Mouse (Mus musculus) adrenal gland, adult 2 months (tissue): ENCODE data around the gene Tk2. TPM values are rescaled to one million over a fixed set of nuclear protein-coding genes. Genes with fewer than 3 reads are reported as not detected.

Experiments used
- DNase-seq: peaks from one replicate; pipeline ENCODE4 v3.0.0; 2021
- polyA plus RNA-seq: library from polyadenylated mRNA; depleted of rRNA; stranded (reverse); fragments of >200 nt; gene quantifications from 2 replicates; pipeline ENCODE4 v1.2.3, GENCODE M21; 2012; rRNA removed
- total RNA-seq, 2 experiments: library from RNA; stranded (reverse); gene quantifications; 2 replicates each; pipeline ENCODE4 v1.2.3; 2021

The Tk2 gene
- total and polyA plus RNA-seq, 3 experiments = 59.3 to 87.1 (median 62.1) TPM

- peak; percentile 78 for DNase-seq
These were observed 28.6 kb downstream of the Tk2 start for GRCm38 (mm10) chr8:104219806-104220205.

DNA sequence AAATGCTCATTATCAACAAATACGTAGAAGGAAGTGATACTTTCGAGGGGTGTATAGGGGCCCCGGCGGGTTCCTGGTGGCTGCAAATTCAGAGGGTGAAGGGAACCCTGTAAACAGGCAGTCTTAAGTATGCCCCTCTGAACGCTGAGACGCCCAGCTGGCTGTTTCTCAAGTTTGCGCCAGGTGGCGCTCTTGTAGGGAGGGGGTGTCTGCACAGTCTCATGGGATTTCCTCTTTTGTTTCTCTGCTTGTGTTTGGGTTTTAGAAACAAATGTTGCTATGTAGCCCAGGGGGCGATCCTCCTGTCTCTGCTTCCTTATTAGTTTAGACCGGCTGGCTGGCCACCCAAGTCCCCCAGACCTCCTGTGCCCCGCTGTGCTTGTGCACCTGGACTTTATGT is 29.3 kb downstream of the Tk2 start:
- peak; percentile 53 for DNase-seq

DNA sequence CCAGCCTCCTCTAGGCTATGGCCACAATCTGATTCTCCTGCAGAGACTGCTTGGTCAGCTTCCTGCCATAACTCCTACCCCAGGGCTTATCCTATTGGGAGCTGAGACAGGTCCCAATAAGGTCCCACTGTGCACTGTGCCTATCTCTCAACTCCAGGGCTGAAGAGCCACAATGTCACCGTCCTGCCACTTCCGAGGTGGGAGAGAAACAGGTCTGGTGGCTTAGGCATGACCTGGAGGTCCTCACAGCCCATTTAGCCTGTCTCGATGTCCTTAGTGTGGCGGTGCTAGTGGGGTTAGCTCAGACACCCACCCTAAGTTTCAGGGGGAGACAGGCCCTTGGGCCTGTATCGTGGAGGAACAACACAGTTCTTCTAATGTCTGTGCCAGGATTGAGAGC is 30.8 kb downstream of the Tk2 start:
- no peak for DNase-seq

DNA sequence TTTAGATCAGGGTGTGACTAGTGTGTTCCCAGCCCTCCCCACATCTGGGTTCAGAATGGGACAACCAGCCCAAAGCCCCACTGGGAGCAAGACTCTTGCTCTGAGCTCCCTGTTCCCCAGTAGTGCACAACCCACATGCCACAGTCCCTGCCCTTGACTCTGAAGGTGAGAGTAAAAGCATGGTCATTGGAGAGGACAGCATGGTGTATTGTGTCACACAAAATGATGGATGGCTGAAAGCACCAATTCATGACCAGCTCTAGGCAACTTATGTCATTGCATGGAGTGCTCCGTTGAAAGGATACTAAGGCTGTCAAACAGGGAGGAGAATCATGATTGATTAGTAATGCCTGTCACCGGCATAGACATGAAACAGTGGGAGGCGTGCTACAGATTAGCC is 43.1 kb downstream of the Tk2 start:
- no peak for DNase-seq

DNA sequence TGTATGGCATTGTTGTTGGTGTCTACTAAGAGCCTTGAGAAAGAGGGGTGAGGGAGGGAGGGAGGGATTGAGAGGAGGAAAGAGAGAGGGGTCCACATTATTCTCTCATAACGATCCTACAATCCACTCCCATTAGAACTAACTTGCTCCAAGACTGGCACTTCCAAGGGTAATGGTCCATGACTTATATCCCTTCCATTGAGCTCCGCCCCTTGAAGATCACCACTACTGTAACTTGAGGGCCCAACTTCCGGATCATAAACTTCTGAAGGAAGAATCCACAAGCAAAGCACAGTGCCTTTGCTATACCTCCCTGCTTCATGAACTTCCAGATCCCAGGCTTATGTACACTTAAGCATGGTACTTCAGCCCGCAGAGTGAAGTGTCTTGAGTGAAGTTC is 46.0 kb downstream of the Tk2 start:
- no peak for DNase-seq

DNA sequence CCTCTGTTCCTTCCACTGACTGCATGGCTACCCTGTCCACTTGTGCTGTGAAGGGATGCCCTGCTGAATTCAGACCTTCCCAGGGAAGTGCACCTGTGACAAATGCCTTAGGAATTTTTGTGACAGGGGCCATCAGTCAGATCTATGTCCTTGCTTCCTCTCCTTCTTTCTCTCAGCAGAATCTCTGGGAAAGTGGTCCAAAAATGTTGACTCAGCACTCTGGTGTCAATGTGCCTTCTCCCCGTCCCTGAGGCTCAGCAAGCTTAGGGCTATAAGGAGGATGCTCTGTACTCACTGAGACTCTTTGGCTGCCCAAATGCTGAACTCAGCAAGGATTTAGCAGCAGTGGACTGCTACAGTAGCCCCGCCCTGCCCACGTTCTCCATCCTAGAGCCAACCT is 46.7 kb downstream of the Tk2 start:
- no peak for DNase-seq

- no peak for DNase-seq
These were observed 48.6 kb downstream of the Tk2 start for GRCm38 (mm10) chr8:104199802-104200201.

DNA sequence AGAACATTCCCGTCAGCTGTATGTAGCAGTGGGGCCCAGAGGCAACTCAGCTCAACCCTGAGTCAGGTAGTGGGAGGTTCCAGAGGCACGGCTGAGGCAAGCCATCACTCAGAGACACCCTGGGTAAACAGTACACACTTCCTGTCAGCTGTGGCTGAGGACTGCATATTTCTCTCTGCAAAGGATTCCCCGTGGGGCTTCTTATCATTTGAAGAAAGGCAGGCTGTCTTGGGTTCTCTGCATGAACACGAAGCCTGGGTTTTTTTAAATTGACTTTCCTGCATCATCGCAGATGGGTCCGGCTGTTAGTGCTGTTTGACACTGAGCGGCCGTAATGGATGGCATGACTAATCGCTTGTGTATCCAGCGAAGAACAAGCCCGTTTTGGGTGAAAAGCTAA is 56.9 kb downstream of the Tk2 start:
- peak; percentile 78 for DNase-seq

GRCm38 (mm10) chr8:104190777-104191468 is 57.4 kb downstream of the Tk2 start:
- peak; percentile 71 for DNase-seq

- DNase-seq = no peak
These were observed 59.9 kb downstream of the Tk2 start for GRCm38 (mm10) chr8:104188459-104188858.

DNA sequence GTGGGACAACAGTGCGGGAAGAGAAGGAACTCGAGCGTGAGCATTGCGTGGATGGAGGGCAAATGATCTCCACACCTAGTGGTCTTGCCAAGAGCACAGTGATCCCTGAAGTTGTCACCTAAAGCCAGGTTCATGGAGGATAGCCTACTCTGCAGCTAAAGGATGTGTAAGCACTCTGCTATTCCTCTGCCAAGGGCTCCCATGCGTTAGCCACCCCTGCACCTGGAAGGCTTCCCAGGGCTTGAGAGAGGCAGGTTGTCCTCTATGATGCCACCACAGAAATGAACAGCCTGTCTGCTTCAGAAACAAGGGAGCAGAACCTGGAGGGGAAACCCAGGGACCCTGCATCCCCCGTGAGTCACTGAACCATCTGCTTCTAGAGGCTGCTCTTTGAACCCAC is 60.7 kb downstream of the Tk2 start:
- DNase-seq = no peak

DNA sequence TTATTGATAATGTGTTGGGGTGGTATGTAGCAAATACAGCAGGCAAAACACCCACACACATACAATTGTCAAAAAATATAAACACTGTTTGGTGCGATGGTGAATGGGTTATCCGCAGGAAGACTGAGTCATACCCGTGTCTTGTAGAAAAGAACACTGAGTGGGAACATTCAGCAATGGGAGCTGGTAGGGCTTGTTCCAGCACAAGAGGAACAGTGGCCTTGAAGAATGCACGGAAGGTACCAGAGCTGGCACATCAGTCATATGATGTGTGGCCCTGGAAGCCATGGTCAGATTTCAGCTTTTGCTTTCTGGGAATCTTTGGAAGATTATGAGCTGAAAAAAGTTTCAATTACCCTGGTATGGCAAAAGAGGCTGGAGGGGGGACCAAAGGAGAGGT is 61.5 kb downstream of the Tk2 start:
- no peak for DNase-seq

- no peak for DNase-seq
These were observed 63.5 kb downstream of the Tk2 start for GRCm38 (mm10) chr8:104184905-104185304.

- DNase-seq = no peak
These were observed 71.3 kb downstream of the Tk2 start for GRCm38 (mm10) chr8:104177054-104177453.

Other genes with a start within 250 kb of the Tk2 start
- gene Cdh5, start 146.9 kb downstream of the Tk2 start, total RNA-seq = 10 to 100 TPM; 38.7 to 59.7 TPM
- gene Cdh5, start 146.9 kb downstream of the Tk2 start, polyA plus RNA-seq = 57.1 and 57.2 TPM in 2 replicates
- gene Bean1, start 78.1 kb downstream of the Tk2 start, total RNA-seq = 1 to 10 TPM; 4.6 to 7.2 TPM
- 12.1 and 17.6 TPM in 2 replicates for gene Bean1, start 78.1 kb downstream of the Tk2 start, polyA plus RNA-seq
- gene Cklf, start 2.3 kb upstream of the Tk2 start, total RNA-seq = 10 to 100 TPM; 49.2 to 99.6 TPM
- 14.1 and 15.4 TPM in 2 replicates for gene Cklf, start 2.3 kb upstream of the Tk2 start, polyA plus RNA-seq
- under 1 TPM; 0.58 to 0.73 TPM for gene Cmtm2a, start 44.6 kb upstream of the Tk2 start, total RNA-seq
- gene Cmtm2a, start 44.6 kb upstream of the Tk2 start, polyA plus RNA-seq = 0.13 and 0.21 TPM in 2 replicates
- under 1 TPM in 1 of 2 experiments, not detected in 1; 0.23 TPM for gene Gm45711, start 61.5 kb upstream of the Tk2 start, total RNA-seq
- 0.12 and 0.52 TPM in 2 replicates for gene Gm45711, start 61.5 kb upstream of the Tk2 start, polyA plus RNA-seq
- gene Cmtm1, start 61.6 kb upstream of the Tk2 start, total RNA-seq = under 1 TPM in 1 of 2 experiments, not detected in 1; 0.29 TPM
- gene Cmtm1, start 61.6 kb upstream of the Tk2 start, polyA plus RNA-seq = 0.09 TPM in 1 of 2 replicates, not detected in the other
- not detected for gene Gm11020, start 73.0 kb upstream of the Tk2 start, total RNA-seq
- gene Gm11020, start 73.0 kb upstream of the Tk2 start, polyA plus RNA-seq = not detected in 2 replicates
- not detected for gene Cmtm2b, start 73.7 kb upstream of the Tk2 start, total RNA-seq
- not detected in 2 replicates for gene Cmtm2b, start 73.7 kb upstream of the Tk2 start, polyA plus RNA-seq
- gene Cmtm3, start 90.9 kb upstream of the Tk2 start, total RNA-seq = 100 to 1,000 TPM in 1 of 2 experiments, 10 to 100 TPM in 1; 56.9 to 110 TPM
- gene Cmtm3, start 90.9 kb upstream of the Tk2 start, polyA plus RNA-seq = 336 and 405 TPM in 2 replicates
- gene Cmtm4, start 147.2 kb upstream of the Tk2 start, total RNA-seq = 10 to 100 TPM; 31.1 to 53.2 TPM
- gene Cmtm4, start 147.2 kb upstream of the Tk2 start, polyA plus RNA-seq = 19.1 and 19.5 TPM in 2 replicates
- gene Dync1li2, start 194.5 kb upstream of the Tk2 start, total RNA-seq = 100 to 1,000 TPM in 1 of 2 experiments, 10 to 100 TPM in 1; 90.6 to 168 TPM
- gene Dync1li2, start 194.5 kb upstream of the Tk2 start, polyA plus RNA-seq = 9.5 and 10.5 TPM in 2 replicates